Mouse (Mus musculus) spleen, postnatal 10 days (tissue): Measurements from ENCODE around the gene Dscam.

ENCODE experiments used
- DNase-seq, 2 experiments: peaks; one replicate each; pipeline ENCODE4 v3.0.0; 2021 to 2022; ENCODE audit warnings: low spot score in 2 of 2

Dscam gene

GRCm38 (mm10) chr16:96761225-96761624 lies 409.3 kb downstream of the Dscam start:
- DNase-seq, result no peak

GRCm38 (mm10) chr16:96759081-96759603 lies 411.4 kb downstream of the Dscam start:
- DNase-seq, result no peak

- DNase-seq, result no peak
These were observed 412.2 kb downstream of the Dscam start for GRCm38 (mm10) chr16:96758381-96758780.

GRCm38 (mm10) chr16:96757588-96758313 lies 412.8 kb downstream of the Dscam start:
- no peak for DNase-seq

- DNase-seq, result no peak
These were observed 413.6 kb downstream of the Dscam start for GRCm38 (mm10) chr16:96756994-96757393.

GRCm38 (mm10) chr16:96754971-96755504 lies 415.5 kb downstream of the Dscam start:
- DNase-seq, result no peak

GRCm38 (mm10) chr16:96754381-96754780 lies 416.2 kb downstream of the Dscam start:
- DNase-seq, result no peak

GRCm38 (mm10) chr16:96753781-96754173 lies 416.8 kb downstream of the Dscam start:
- no peak for DNase-seq

GRCm38 (mm10) chr16:96753164-96753780 lies 417.3 kb downstream of the Dscam start:
- DNase-seq, result no peak

GRCm38 (mm10) chr16:96742475-96743255 lies 427.9 kb downstream of the Dscam start:
- no peak for DNase-seq

GRCm38 (mm10) chr16:96741336-96741735 lies 429.2 kb downstream of the Dscam start:
- DNase-seq, result no peak

GRCm38 (mm10) chr16:96740073-96741055 lies 430.2 kb downstream of the Dscam start:
- DNase-seq, result no peak

- no peak for DNase-seq
These were observed 434.1 kb downstream of the Dscam start for GRCm38 (mm10) chr16:96736501-96736900.

- DNase-seq, result no peak
These were observed 439.7 kb downstream of the Dscam start for GRCm38 (mm10) chr16:96730881-96731280.

GRCm38 (mm10) chr16:96727836-96728774 lies 442.4 kb downstream of the Dscam start:
- no peak for DNase-seq

- no peak for DNase-seq
These were observed 445.4 kb downstream of the Dscam start for GRCm38 (mm10) chr16:96725071-96725724.

GRCm38 (mm10) chr16:96724591-96724990 lies 446.0 kb downstream of the Dscam start:
- no peak for DNase-seq

GRCm38 (mm10) chr16:96724123-96724522 lies 446.4 kb downstream of the Dscam start:
- DNase-seq, result no peak

- no peak for DNase-seq
These were observed 447.4 kb downstream of the Dscam start for GRCm38 (mm10) chr16:96723066-96723669.
